Mouse (Mus musculus) liver, adult 2 months (tissue): ENCODE data around the gene Hoxb4. TPM values are rescaled to one million over a fixed set of nuclear protein-coding genes. Genes with fewer than 3 reads are reported as not detected.

Source experiments
- DNase-seq: peaks from one replicate; pipeline ENCODE4 v3.0.0-alpha.2; 2011; ENCODE audit warnings: low read depth, low spot score; ENCODE audit errors: extremely low read depth
- H3K27ac ChIP-seq: fragments of 200-500 bp; replicated peaks from 2 replicates; pipeline ENCODE4 v1.5.1; 2012; ENCODE audit warnings: low read depth, mild to moderate bottlenecking, control low read depth, inconsistent platforms, low read length; ENCODE audit not compliant: insufficient read depth
- H3K27me3 ChIP-seq: fragments of 200-500 bp; 2 replicates; pipeline ENCODE4 v1.6.1; 2012; ENCODE audit warnings: mild to moderate bottlenecking, moderate library complexity, low read length, inconsistent platforms; ENCODE audit not compliant: control insufficient read depth, insufficient read depth
- H3K36me3 ChIP-seq: fragments of 200-500 bp; 2 replicates; pipeline ENCODE4 v1.6.1; 2012; ENCODE audit warnings: low read length, inconsistent platforms; ENCODE audit not compliant: control insufficient read depth, insufficient read depth
- H3K4me1 ChIP-seq: fragments of 200-500 bp; 2 replicates; pipeline ENCODE4 v1.6.1; 2011; ENCODE audit warnings: low read length; ENCODE audit not compliant: control insufficient read depth, insufficient read depth
- H3K4me3 ChIP-seq: fragments of 200-500 bp; 2 replicates; pipeline ENCODE4 v1.5.1; 2011; ENCODE audit warnings: low read depth, mild to moderate bottlenecking, control low read depth, low read length, moderate library complexity; ENCODE audit not compliant: insufficient read depth
- H3K79me2 ChIP-seq: fragments of 200-500 bp; 2 replicates; pipeline ENCODE4 v1.6.1; 2012; ENCODE audit warnings: inconsistent platforms, mild to moderate bottlenecking, low read length, moderate library complexity; ENCODE audit not compliant: control insufficient read depth, insufficient read depth
- H3K9ac ChIP-seq: fragments of 200-500 bp; 2 replicates; pipeline ENCODE4 v1.6.1; 2012; ENCODE audit warnings: low read depth, mild to moderate bottlenecking, control low read depth, inconsistent platforms, low read length
- CTCF ChIP-seq: fragments of 200-500 bp; IDR thresholded peaks from 2 replicates; pipeline ENCODE4 v1.5.1; 2011; ENCODE audit warnings: low read depth, low read length, control low read depth
- POLR2A ChIP-seq: fragments of 200-500 bp; IDR thresholded peaks from 2 replicates; pipeline ENCODE4 v1.6.1; 2011; ENCODE audit warnings: low read length, control low read depth; ENCODE audit not compliant: insufficient read depth; ENCODE audit errors: extremely low read depth
- WGBS: fragments of 180-500 bp; shearing (Covaris S2); methylation state at CpG from one replicate; pipeline ENCODE4 v1.1.7; 2018; 5-methylcytosine and 5-hydroxymethylcytosine counted together
- polyA plus RNA-seq: library from polyadenylated mRNA; depleted of rRNA; stranded (reverse); fragments of >200 nt; gene quantifications from 2 replicates; pipeline ENCODE4 v1.2.3, GENCODE M21; 2012
- total RNA-seq: library from RNA; depleted of rRNA; stranded (reverse); fragments of >200 nt; gene quantifications from 2 replicates; pipeline ENCODE4 v1.2.3, GENCODE M21; 2014

Gene Hoxb4
- total and polyA plus RNA-seq, 2 experiments = 0.37 to 0.91 TPM

- H3K9ac ChIP-seq = no peak overlapping the region
- no peak overlapping the region for H3K4me3 ChIP-seq
- peaks cover 24% of the 10 kb centered on the region for H3K27me3 ChIP-seq
- H3K4me1 ChIP-seq = peaks cover 3% of the 10 kb centered on the region; the same call in 1 of the 2 replicates
- TF ChIP-seq POLR2A (no peak), CTCF (no peak)
- H3K27ac ChIP-seq = no peak overlapping the region
- no peak for DNase-seq
- no peaks in the 10 kb centered on the region for H3K79me2 ChIP-seq
- no peaks in the 10 kb centered on the region for H3K36me3 ChIP-seq
- WGBS = 30% methylated on average over 1 of the region's 1 CpGs
These were observed 29.4 kb upstream of the Hoxb4 start for GRCm38 (mm10) chr11:96288455-96289221.

GRCm38 (mm10) chr11:96289293-96289692, 28.8 kb upstream of the Hoxb4 start:
- Histone ChIP-seq H3K4me1 (no peaks in the 10 kb centered on the region), H3K27ac (no peak overlapping the region), H3K27me3 (peaks cover 22% of the 10 kb centered on the region), H3K36me3 (no peaks in the 10 kb centered on the region), H3K4me3 (no peak overlapping the region), H3K9ac (no peak overlapping the region), H3K79me2 (no peaks in the 10 kb centered on the region)
- TF ChIP-seq CTCF = no peak
- no peak for TF ChIP-seq POLR2A
- 18% methylated on average over 21 of the region's 21 CpGs for WGBS
- no peak for DNase-seq

DNA sequence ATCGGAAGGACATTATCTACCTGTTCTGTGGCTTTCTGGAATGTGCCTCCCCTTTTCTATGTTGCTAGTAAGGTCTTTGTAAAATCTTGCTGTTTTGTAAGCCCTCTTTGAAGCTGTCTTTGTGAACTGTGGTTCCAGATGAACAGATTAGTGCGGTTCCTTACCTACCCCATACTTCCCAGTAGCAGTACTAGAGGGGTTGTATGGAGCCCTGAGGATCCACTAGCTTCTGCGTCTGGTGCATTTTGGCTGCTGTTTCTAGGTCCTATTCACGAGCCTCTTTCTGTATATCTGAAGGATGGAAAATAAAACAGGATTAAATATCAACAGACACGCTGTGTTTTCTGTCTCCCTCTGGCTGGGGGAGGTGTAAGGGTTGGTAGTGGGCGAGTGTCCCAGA, 28.2 kb upstream of the Hoxb4 start:
- Histone ChIP-seq H3K4me3 (no peak overlapping the region), H3K79me2 (no peaks in the 10 kb centered on the region), H3K4me1 (no peaks in the 10 kb centered on the region), H3K9ac (no peak overlapping the region), H3K36me3 (no peaks in the 10 kb centered on the region), H3K27me3 (peaks cover 18% of the 10 kb centered on the region), H3K27ac (no peak overlapping the region)
- no peak for TF ChIP-seq CTCF
- no peak for TF ChIP-seq POLR2A
- WGBS = 32% methylated on average over 6 of the region's 6 CpGs
- DNase-seq = no peak

DNA sequence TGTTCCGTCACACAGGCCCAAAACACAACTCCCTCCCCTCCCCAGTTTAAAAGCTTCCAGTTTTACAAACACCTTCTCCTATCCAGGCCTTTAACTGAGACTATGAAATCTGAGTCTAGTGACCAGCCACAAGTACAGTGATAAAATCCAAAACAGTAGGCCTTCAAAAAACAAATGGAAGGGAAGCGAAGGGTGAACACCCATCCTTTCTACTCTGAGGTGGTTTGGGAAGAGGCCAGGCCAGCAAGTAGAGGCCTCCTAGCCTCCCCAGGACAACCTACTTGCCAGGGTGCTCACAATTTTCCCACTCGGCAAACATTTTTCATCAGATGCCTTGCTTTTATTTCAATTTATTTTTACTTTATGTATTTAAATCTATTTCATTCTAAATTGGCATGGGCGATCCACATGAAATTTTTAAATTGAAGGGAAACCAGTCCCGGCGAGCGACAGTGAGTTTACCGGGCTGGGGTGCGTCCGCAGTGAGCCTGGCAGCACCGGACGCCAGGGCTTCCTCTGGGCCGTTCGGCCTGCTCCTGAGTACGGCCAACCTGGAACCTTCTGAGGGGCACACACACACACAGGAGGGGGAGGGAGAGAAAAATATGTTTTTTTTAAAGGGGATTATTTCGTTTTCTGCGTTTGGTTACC, 27.2 kb upstream of the Hoxb4 start:
- Histone ChIP-seq H3K4me3 (no peak overlapping the region), H3K79me2 (no peaks in the 10 kb centered on the region), H3K36me3 (no peaks in the 10 kb centered on the region), H3K9ac (no peak overlapping the region), H3K4me1 (no peaks in the 10 kb centered on the region), H3K27ac (no peak overlapping the region), H3K27me3 (peaks cover 19% of the 10 kb centered on the region)
- DNase-seq = no peak
- WGBS = 30% methylated on average over 17 of the region's 17 CpGs
- no peak for TF ChIP-seq POLR2A
- TF ChIP-seq CTCF = no peak

DNA sequence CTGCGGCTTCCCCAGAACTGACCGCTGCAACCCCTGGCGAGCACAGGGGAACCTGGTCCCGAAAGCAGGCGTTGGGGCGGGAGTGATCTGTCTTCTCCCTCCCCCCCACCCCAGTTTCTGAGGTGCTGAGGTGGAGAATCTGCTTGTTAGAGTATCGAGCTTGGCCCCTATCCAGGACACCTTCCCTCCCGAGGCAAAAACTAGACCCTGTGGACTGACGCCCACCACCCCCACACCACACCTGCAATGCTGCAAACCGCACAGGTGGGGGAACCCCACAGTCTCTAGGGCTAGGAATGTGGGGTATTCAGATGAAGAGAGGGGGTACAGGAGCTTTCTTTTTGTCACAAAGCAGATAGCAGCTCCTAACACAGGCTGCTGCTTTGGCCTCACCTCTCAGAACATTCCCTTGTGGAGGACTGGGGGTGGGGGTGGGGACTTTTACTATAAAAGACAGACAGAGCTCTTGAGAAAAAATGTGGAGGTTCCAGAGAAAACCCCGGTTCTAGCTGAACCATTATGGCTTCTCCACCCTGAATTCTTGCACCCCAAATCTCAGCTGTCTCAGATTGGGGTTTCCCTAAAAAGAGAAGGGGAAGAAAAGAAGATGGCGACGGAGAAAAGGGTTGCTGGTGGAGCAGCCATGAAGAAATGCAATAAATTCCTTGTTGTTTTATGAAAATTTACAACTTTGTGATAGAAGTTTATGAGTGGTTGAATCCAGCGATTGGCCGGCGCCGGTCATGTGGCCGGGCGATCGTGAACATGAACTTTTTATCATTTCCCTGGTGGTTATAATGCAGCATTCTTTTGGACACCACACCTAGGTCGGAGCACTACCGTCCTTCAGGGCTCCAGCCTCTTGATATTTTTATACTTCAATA, 26.1 kb upstream of the Hoxb4 start, which contains the start of gene Hoxb6:
Gene Hoxb6, plus strand, starts transcription at position 796 of the 884 bp plus-strand sequence.
- 14% methylated on average over 22 of the region's 22 CpGs for WGBS
- H3K36me3 ChIP-seq = no peaks in the 10 kb centered on the region
- H3K9ac ChIP-seq = no peak within 1 kb of the TSS
- H3K27ac ChIP-seq = no peak within 1 kb of the TSS
- H3K27me3 ChIP-seq = peaks cover 21% of the 10 kb centered on the region
- TF ChIP-seq CTCF (no peak), POLR2A (no peak)
- no peaks in the 10 kb centered on the region for H3K79me2 ChIP-seq
- no peaks in the 10 kb centered on the region for H3K4me1 ChIP-seq
- no peak within 1 kb of the TSS for H3K4me3 ChIP-seq
- DNase-seq = no peak
